ENCODE assay signal across 8 mouse cellular contexts in genomic region chr16:28880756-28881155, GRCm38 (mm10). TPM values are rescaled to one million over a fixed set of nuclear protein-coding genes. Genes with fewer than 3 reads are reported as not detected.
A peak's percentile ranks its signal among the peaks of the same experiment; 100 is the strongest.
DNase-seq lines count a peak whose midpoint lies in the region; ATAC-seq and TF ChIP-seq lines count a peak whose summit lies in the region.

No protein-coding gene starts in this region.

- no peak overlapping the region for H3K9ac ChIP-seq in forebrain, embryonic 12.5 days
- H3K9ac ChIP-seq in forebrain, embryonic 15.5 days (replicated peaks): no peak overlapping the region
- H3K9ac ChIP-seq in kidney, postnatal 0 days (ENCODE audit: low read depth, low read length): no peak overlapping the region

- H3K4me1 ChIP-seq in forebrain, embryonic 12.5 days: peaks cover 39% of the 10 kb centered on the region
- peaks cover 51% of the 10 kb centered on the region for H3K4me1 ChIP-seq in forebrain, embryonic 15.5 days
- peaks cover 57% of the 10 kb centered on the region for H3K4me1 ChIP-seq in embryonic facial prominence, embryonic 10.5 days
- peaks cover 8% of the 10 kb centered on the region for H3K4me1 ChIP-seq in kidney, postnatal 0 days (replicated peaks; ENCODE audit: insufficient read depth, low read length)

- H3K27ac ChIP-seq in forebrain, embryonic 12.5 days: no peak overlapping the region
- H3K27ac ChIP-seq in forebrain, embryonic 15.5 days (replicated peaks): no peak overlapping the region
- H3K27ac ChIP-seq in embryonic facial prominence, embryonic 10.5 days (replicated peaks): no peak overlapping the region; the same call in 1 of the 2 replicates
- H3K27ac ChIP-seq in kidney, postnatal 0 days: no peak overlapping the region

- WGBS in forebrain, embryonic 12.5 days: 41% methylated on average over 8 of the region's 8 CpGs
- WGBS in forebrain, embryonic 15.5 days: 28% methylated on average over 8 of the region's 8 CpGs
- WGBS in embryonic facial prominence, embryonic 10.5 days: 43% methylated on average over 8 of the region's 8 CpGs
- 11% methylated on average over 8 of the region's 8 CpGs for WGBS in kidney, postnatal 0 days

- no peak overlapping the region for H3K4me2 ChIP-seq in forebrain, embryonic 12.5 days
- no peak overlapping the region for H3K4me2 ChIP-seq in forebrain, embryonic 15.5 days (replicated peaks)
- H3K4me2 ChIP-seq in kidney, postnatal 0 days (ENCODE audit: low read length): 0 out of 2 replicates have a peak overlapping the region, but pooled peaks have one; percentile 11

- no peaks in the 10 kb centered on the region for H3K27me3 ChIP-seq in forebrain, embryonic 12.5 days
- no peaks in the 10 kb centered on the region for H3K27me3 ChIP-seq in forebrain, embryonic 15.5 days
- no peaks in the 10 kb centered on the region for H3K27me3 ChIP-seq in embryonic facial prominence, embryonic 10.5 days (replicated peaks; ENCODE audit: low read depth, poor library complexity, severe bottlenecking)
- H3K27me3 ChIP-seq in kidney, postnatal 0 days (ENCODE audit: insufficient read depth, low read length): no peaks in the 10 kb centered on the region

- ATAC-seq in forebrain, embryonic 12.5 days (ENCODE audit: low FRiP score): 0 out of 2 replicates have a peak, but pooled peaks have one; percentile 31
- no peak for ATAC-seq in forebrain, embryonic 15.5 days (replicated peaks)
- peak; percentile 79 for ATAC-seq in kidney, postnatal 0 days (replicated peaks; ENCODE audit: low FRiP score, low read depth)

- no peak overlapping the region for H3K4me3 ChIP-seq in forebrain, embryonic 12.5 days (replicated peaks)
- no peak overlapping the region for H3K4me3 ChIP-seq in forebrain, embryonic 15.5 days
- no peak overlapping the region for H3K4me3 ChIP-seq in embryonic facial prominence, embryonic 10.5 days
- H3K4me3 ChIP-seq in kidney, postnatal 0 days (replicated peaks; ENCODE audit: low read depth, low read length): no peak overlapping the region

- peak; percentile 32 for DNase-seq in embryonic facial prominence, embryonic 10.5 days (ENCODE audit: low spot score)
- peak; percentile 72 for DNase-seq in kidney, postnatal 0 days (ENCODE audit: low spot score)
- peak; percentile 64 for DNase-seq in neural tube, embryonic 10.5 days (ENCODE audit: extremely low spot score, low spot score)
- DNase-seq in thymus, postnatal 0 days (ENCODE audit: low spot score): no peak
- DNase-seq in natural killer cell, adult 2 months (ENCODE audit: low spot score in 2 of 2): no peak
- no peak for DNase-seq in gastrocnemius, adult 8-10 months (ENCODE audit: low spot score in 2 of 2)

- TF ChIP-seq CTCF in kidney, postnatal 0 days (IDR thresholded peaks at IDR 0.05; ENCODE audit: low read depth): no peak

- no peaks in the 10 kb centered on the region for H3K36me3 ChIP-seq in forebrain, embryonic 12.5 days (replicated peaks)
- H3K36me3 ChIP-seq in forebrain, embryonic 15.5 days: no peaks in the 10 kb centered on the region
- no peaks in the 10 kb centered on the region for H3K36me3 ChIP-seq in embryonic facial prominence, embryonic 10.5 days (replicated peaks)
- no peaks in the 10 kb centered on the region for H3K36me3 ChIP-seq in kidney, postnatal 0 days (ENCODE audit: insufficient read depth, low read length)

- no peaks in the 10 kb centered on the region for H3K9me3 ChIP-seq in forebrain, embryonic 12.5 days
- H3K9me3 ChIP-seq in forebrain, embryonic 15.5 days: no peaks in the 10 kb centered on the region
- H3K9me3 ChIP-seq in embryonic facial prominence, embryonic 10.5 days: no peaks in the 10 kb centered on the region
- no peaks in the 10 kb centered on the region for H3K9me3 ChIP-seq in kidney, postnatal 0 days (replicated peaks; ENCODE audit: low read length)

RNA-seq across cellular contexts. Expression of gene Mb21d2, which starts 48.7 kb away (rescaled TPM):
- 5.8 and 6.6 TPM in 2 replicates for polyA plus RNA-seq in forebrain, embryonic 12.5 days (2016; fragmentation: Nextera tagmentation; extraction: Ambion mirVana)
- polyA plus RNA-seq in forebrain, embryonic 15.5 days (2015; fragmentation: Nextera tagmentation; extraction: Ambion mirVana): 9.5 and 10.5 TPM in 2 replicates
- polyA plus RNA-seq in embryonic facial prominence, embryonic 10.5 days (2016; fragmentation: Nextera tagmentation; extraction: Ambion mirVana): 6.8 and 7.3 TPM in 2 replicates
- 6.4 and 6.9 TPM in 2 replicates for polyA plus RNA-seq in kidney, postnatal 0 days (2015; fragmentation: Nextera tagmentation; extraction: Ambion mirVana)
- polyA plus RNA-seq in thymus, postnatal 0 days (2015; fragmentation: Nextera tagmentation; extraction: Ambion mirVana): 1.2 and 1.6 TPM in 2 replicates
- 10 to 100 TPM in 2 of 4 experiments, 1 to 10 TPM in 2; 8.9 to 14.4 (median 11.4) TPM for total RNA-seq in gastrocnemius, adult 8-10 months (2022)

Comparison
In these comparisons a context has a peak if more than half of its experiments do, and no peak if none do; other contexts are left out.
1. DNase-seq: peak in embryonic facial prominence, embryonic 10.5 days (single experiment), kidney, postnatal 0 days (single experiment) and neural tube, embryonic 10.5 days (single experiment); none in thymus, postnatal 0 days (single experiment), natural killer cell, adult 2 months (0 of 2) and gastrocnemius, adult 8-10 months (0 of 2).